1 mouse cellular context compared by ENCODE assay signal in the genomic region with DNA sequence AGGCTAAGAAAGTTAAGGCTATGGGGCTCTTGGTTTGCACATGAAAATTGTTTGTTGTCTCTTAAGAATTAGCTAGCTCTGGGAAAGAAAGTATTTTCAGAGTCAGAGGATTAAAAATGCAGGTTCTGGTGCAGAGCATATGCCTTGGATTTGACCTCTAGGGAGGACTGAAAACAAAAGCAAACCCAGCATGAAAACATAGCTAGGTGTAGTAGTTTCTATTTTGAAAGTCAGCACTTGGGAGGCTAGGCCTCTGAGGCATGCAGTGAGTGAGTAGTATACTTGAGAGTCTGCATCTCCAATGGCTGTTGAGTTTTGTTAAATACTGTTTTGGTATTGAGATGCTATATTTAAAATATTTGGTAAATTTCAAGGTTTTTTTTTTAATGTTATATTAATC.
TF ChIP-seq lines count a peak whose summit lies in the region.

No protein-coding gene starts in this region.

TF ChIP-seq in CH12.LX, 34 proteins besides CTCF, POLR2A, EP300 and RAD21:
- TF ChIP-seq E2F4 (IDR thresholded peaks at IDR 0.05; ENCODE audit: insufficient replicate concordance, low read depth, low read length) (no peak), MYC (IDR thresholded peaks at IDR 0.05; ENCODE audit: low read depth, low read length) (no peak), UBTF (IDR thresholded peaks at IDR 0.05; ENCODE audit: low read depth, low read length) (no peak), ZNF384 (IDR thresholded peaks at IDR 0.05; ENCODE audit: low read depth, low read length) (no peak)
